Mouse (Mus musculus) embryonic fibroblast, embryonic 13.5 days (primary cell): Measurements from ENCODE around the gene A1cf. TPM values are rescaled to one million over a fixed set of nuclear protein-coding genes. Genes with fewer than 3 reads are reported as not detected.

Experiments used
- H3K27ac ChIP-seq: 2 replicates; pipeline ENCODE4 v1.5.1; 2012; ENCODE audit warnings: low read length, control low read depth, inconsistent platforms; ENCODE audit not compliant: insufficient read depth
- H3K4me1 ChIP-seq: 2 replicates; pipeline ENCODE4 v1.6.1; 2011; ENCODE audit warnings: low read length; ENCODE audit not compliant: control insufficient read depth, insufficient read depth
- H3K4me3 ChIP-seq: 2 replicates; pipeline ENCODE4 v1.5.1; 2011; ENCODE audit warnings: mild to moderate bottlenecking, control low read depth, low read length; ENCODE audit not compliant: insufficient read depth
- CTCF ChIP-seq: IDR thresholded peaks from 2 replicates; pipeline ENCODE4 v1.5.1; 2011; ENCODE audit warnings: mild to moderate bottlenecking, control low read depth, low read length, moderate library complexity, borderline replicate concordance; ENCODE audit not compliant: insufficient read depth
- POLR2A ChIP-seq: IDR thresholded peaks from 2 replicates; pipeline ENCODE4 v1.6.1; 2011; ENCODE audit warnings: low read depth, mild to moderate bottlenecking, control low read depth, low read length, moderate library complexity
- polyA plus RNA-seq: library from polyadenylated mRNA; stranded (reverse); fragments of >200 nt; gene quantifications from 2 replicates; pipeline ENCODE4 v1.2.4, GENCODE M21; 2011; ENCODE audit warnings: low read depth; ENCODE audit not compliant: missing spikeins, insufficient read length

The A1cf gene
- polyA plus RNA-seq, 1 experiment = not detected

DNA sequence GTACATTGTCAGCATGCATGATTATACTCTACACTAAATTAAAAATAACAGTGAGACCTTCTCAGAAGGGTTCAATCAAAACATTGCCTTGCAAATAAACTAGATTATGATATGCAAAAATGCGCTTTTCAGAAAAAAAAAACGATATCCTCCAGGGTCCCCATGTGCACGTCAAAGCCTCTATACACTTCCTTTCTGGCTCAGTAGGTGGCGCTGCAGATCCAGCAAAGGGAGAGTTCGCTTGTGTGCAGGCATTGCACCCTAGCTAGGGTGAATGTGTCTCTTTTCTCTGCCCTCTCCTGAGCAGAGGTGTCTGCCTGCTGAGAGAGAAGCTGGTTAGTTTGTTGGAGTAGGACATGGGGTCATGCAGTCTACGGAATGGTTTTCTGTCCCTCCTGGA, 103.4 kb downstream of the A1cf start:
- H3K4me1 ChIP-seq = no peaks in the 10 kb centered on the region
- no peak overlapping the region for H3K4me3 ChIP-seq
- no peak overlapping the region for H3K27ac ChIP-seq
- TF ChIP-seq POLR2A (no peak), CTCF (peak; percentile 96)

DNA sequence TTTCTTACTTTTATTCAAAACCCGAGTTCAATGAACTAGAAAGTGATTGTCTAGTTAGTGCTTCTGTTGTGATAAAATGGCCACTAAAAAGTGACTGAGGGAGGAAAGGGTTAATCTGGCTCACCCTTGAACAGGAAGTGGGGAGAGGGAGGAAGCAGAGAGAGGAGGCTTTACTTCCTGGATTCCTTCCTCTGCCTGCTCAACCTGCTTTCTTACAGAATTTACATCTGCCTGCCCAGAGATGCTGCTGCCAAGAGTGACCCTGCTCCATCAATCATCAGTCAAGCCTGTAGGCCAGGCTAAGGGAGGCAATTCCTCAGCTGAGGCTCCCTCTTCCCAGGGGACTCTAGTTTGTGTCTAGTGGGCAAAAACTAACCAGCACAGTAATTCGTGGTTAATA, 107.3 kb downstream of the A1cf start:
- Histone ChIP-seq H3K27ac (no peak overlapping the region), H3K4me1 (no peaks in the 10 kb centered on the region), H3K4me3 (no peak overlapping the region)
- TF ChIP-seq POLR2A (no peak), CTCF (no peak)

DNA sequence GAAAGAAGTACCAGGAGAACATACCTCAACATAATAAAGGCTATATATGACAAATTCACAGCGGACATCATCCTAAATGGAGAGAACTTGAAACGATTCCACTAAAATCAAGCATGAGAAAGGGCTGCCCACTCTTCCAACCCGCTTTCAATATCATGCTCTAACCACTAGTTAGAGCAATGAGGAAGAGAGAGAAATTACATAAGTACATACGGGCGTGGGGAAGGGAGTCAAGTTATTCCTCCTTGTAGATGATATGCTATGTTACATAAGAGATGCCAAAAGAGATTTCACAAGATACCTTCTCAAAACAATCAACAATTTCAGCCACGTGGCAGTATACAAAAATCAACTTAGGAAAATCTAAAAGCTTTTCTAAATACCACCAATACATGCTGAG, 122.5 kb downstream of the A1cf start:
- H3K4me1 ChIP-seq = no peaks in the 10 kb centered on the region
- TF ChIP-seq CTCF = no peak
- TF ChIP-seq POLR2A = no peak
- H3K4me3 ChIP-seq = no peak overlapping the region
- no peak overlapping the region for H3K27ac ChIP-seq

DNA sequence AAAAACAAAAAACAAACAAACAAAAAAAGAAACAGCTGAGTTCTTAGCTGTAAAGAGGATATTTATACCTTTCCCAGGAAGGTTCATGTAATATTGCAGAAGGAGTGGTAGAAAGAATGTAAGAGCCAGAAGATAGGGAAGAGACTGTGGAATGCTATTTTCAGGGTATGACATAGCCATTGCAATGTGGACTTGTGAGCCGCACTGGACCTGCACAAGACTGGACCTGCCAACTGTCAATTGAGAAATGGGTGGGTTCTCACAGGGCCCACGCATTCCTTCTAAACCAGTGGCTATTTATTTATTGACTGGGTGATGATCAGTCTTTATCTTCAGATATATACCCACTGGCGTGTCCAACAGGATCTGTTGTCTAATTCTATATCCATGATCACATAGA, 128.4 kb downstream of the A1cf start:
- no peak overlapping the region for H3K4me3 ChIP-seq
- TF ChIP-seq CTCF = no peak
- no peak for TF ChIP-seq POLR2A
- H3K4me1 ChIP-seq = no peaks in the 10 kb centered on the region
- H3K27ac ChIP-seq = no peak overlapping the region

Other genes starting within 250 kb of the A1cf start
- 23.3 and 25.7 TPM in 2 replicates for gene Prkg1, start 103.7 kb upstream of the A1cf start, polyA plus RNA-seq
- gene Asah2, start 239.4 kb downstream of the A1cf start, polyA plus RNA-seq = 16.9 and 19.3 TPM in 2 replicates